Mouse (Mus musculus): ENCODE data around the gene Vwa5b2. TPM values are rescaled to one million over a fixed set of nuclear protein-coding genes. Genes with fewer than 3 reads are reported as not detected.

Vwa5b2 gene
- polyA plus RNA-seq, 1 experiment from 2014 or later: 2.2 TPM

DNA sequence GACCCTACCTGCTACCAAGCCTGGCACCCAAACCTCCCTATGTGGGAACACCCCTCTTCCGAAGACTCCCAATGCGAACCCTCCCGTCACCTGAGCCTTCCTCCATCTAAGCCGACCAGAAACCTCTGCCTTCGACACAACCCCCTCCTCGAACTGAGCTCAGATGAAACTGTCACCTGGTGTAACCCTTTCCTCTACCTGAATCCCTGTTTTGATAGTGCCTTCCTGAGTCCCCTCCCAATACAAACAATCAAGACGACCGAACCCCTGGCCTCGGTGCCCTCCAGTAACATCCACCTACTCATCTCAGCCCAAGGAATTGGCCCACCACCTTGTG lies 31.1 kb downstream of the Vwa5b2 start:
- DNase-seq (ENCODE audit: low spot score) (no peak), ATAC-seq (ENCODE audit: low read depth) (0 out of 2 replicates have a peak, but pooled peaks have one; percentile 7)
- Histone ChIP-seq H3K27ac (replicated peaks; ENCODE audit: low read depth, low read length) (no peak overlapping the region), H3K4me1 (ENCODE audit: control insufficient read depth, insufficient read depth, low read length) (peaks cover 20% of the 10 kb centered on the region), H3K36me3 (ENCODE audit: control insufficient read depth, insufficient read depth, low read length) (no peaks in the 10 kb centered on the region), H3K27me3 (replicated peaks; ENCODE audit: control insufficient read depth, insufficient read depth, low read length) (peaks cover 31% of the 10 kb centered on the region), H3K4me2 (ENCODE audit: low read depth, low read length) (peak overlapping the region; percentile 99), H3K4me3 (ENCODE audit: low read depth, low read length) (peak overlapping the region; percentile 74), H3K9ac (ENCODE audit: low read depth, low read length) (peak overlapping the region; percentile 75; the same call in 1 of the 2 replicates), H3K9me3 (ENCODE audit: control insufficient read depth, low read length) (no peaks in the 10 kb centered on the region)
- WGBS: 2% methylated on average over 9 of the region's 9 CpGs

- Histone ChIP-seq H3K4me1 (ENCODE audit: control insufficient read depth, insufficient read depth, low read length) (peaks cover 20% of the 10 kb centered on the region), H3K36me3 (ENCODE audit: control insufficient read depth, insufficient read depth, low read length) (no peaks in the 10 kb centered on the region), H3K27me3 (replicated peaks; ENCODE audit: control insufficient read depth, insufficient read depth, low read length) (peaks cover 31% of the 10 kb centered on the region), H3K4me3 (ENCODE audit: low read depth, low read length) (peak overlapping the region; percentile 74), H3K9me3 (ENCODE audit: control insufficient read depth, low read length) (no peaks in the 10 kb centered on the region), H3K9ac (ENCODE audit: low read depth, low read length) (peak overlapping the region; percentile 75), H3K27ac (replicated peaks; ENCODE audit: low read depth, low read length) (no peak overlapping the region), H3K4me2 (ENCODE audit: low read depth, low read length) (peak overlapping the region; percentile 99)
- 0 out of 2 replicates have a peak, but pooled peaks have one; percentile 1 for ATAC-seq (ENCODE audit: low read depth)
- peak; percentile 28 for DNase-seq (ENCODE audit: low spot score)
- WGBS: under 1% methylated on average over 19 of the region's 32 CpGs
Measured at GRCm38 (mm10) chr16:20620751-20621190, 31.5 kb downstream of the Vwa5b2 start.

DNA sequence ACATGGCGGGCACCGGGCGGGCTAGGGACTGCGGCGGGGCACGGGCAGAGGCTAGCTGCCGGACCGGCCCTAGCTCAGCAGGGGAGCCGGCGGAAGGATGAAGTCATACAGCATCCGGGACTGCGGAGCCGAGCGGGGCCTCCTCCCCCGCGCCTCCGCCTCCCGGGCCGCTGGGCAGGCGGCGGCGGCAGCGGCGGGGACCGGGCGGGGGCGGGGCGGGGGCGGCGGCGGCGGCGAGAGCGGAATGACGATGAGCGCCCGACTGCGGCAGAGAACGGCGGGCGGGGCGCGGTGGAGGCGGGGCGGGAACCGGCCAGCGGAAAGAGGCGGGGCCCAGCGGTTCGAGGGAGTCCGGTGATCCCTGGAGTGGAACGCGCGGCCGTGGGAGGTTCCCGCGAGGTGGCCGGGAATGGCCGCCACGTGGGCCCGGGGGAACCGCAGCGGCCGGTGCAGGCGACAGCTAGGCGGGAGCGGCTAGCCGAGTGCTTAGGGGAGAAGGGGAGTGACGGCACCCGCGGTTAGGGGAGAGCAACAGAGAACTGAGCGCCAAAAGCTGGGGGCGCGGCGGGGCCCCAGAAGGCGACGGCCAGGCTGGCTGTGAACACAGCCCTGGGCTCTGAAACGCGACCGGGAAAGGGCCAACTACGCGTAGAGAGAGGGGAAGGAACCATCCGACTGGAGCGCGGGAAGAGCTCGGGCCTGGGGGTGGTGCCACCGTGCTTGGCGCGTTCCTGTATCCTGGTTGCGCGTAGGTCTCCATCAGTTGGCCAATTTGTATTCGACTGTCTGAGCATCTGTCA lies 32.1 kb downstream of the Vwa5b2 start, which contains the start of gene Camk2n2:
Camk2n2 (minus strand) TSS at position 97 of the 800 bp plus-strand sequence.
- peak; percentile 58 for ATAC-seq (ENCODE audit: low read depth)
- Histone ChIP-seq H3K27ac (replicated peaks; ENCODE audit: low read depth, low read length) (peak within 1 kb of the TSS; percentile 59; the same call in 1 of the 2 replicates), H3K36me3 (ENCODE audit: control insufficient read depth, insufficient read depth, low read length) (no peaks in the 10 kb centered on the region), H3K4me2 (ENCODE audit: low read depth, low read length) (peak within 1 kb of the TSS; percentile 99), H3K4me1 (ENCODE audit: control insufficient read depth, insufficient read depth, low read length) (peaks cover 20% of the 10 kb centered on the region), H3K27me3 (replicated peaks; ENCODE audit: control insufficient read depth, insufficient read depth, low read length) (peaks cover 31% of the 10 kb centered on the region), H3K9ac (ENCODE audit: low read depth, low read length) (peak within 1 kb of the TSS; percentile 75), H3K4me3 (ENCODE audit: low read depth, low read length) (peak within 1 kb of the TSS; percentile 74), H3K9me3 (ENCODE audit: control insufficient read depth, low read length) (no peaks in the 10 kb centered on the region)
- 2% methylated on average over 36 of the region's 92 CpGs for WGBS
- peak; percentile 40 for DNase-seq (ENCODE audit: low spot score)

GRCm38 (mm10) chr16:20621991-20622685 lies 32.9 kb downstream of the Vwa5b2 start:
- ATAC-seq (ENCODE audit: low read depth) (peak; percentile 54), DNase-seq (ENCODE audit: low spot score) (peak; percentile 78)
- H3K4me3 ChIP-seq (ENCODE audit: low read depth, low read length): peak overlapping the region; percentile 74
- under 1% methylated on average over 32 of the region's 37 CpGs for WGBS
- H3K27ac ChIP-seq (replicated peaks; ENCODE audit: low read depth, low read length): peak overlapping the region; percentile 36; the same call in 1 of the 2 replicates
- no peaks in the 10 kb centered on the region for H3K36me3 ChIP-seq (ENCODE audit: control insufficient read depth, insufficient read depth, low read length)
- peaks cover 20% of the 10 kb centered on the region for H3K4me1 ChIP-seq (ENCODE audit: control insufficient read depth, insufficient read depth, low read length)
- peaks cover 31% of the 10 kb centered on the region for H3K27me3 ChIP-seq (replicated peaks; ENCODE audit: control insufficient read depth, insufficient read depth, low read length)
- H3K9ac ChIP-seq (ENCODE audit: low read depth, low read length): peak overlapping the region; percentile 75
- peak overlapping the region; percentile 99 for H3K4me2 ChIP-seq (ENCODE audit: low read depth, low read length)
- no peaks in the 10 kb centered on the region for H3K9me3 ChIP-seq (ENCODE audit: control insufficient read depth, low read length)

DNA sequence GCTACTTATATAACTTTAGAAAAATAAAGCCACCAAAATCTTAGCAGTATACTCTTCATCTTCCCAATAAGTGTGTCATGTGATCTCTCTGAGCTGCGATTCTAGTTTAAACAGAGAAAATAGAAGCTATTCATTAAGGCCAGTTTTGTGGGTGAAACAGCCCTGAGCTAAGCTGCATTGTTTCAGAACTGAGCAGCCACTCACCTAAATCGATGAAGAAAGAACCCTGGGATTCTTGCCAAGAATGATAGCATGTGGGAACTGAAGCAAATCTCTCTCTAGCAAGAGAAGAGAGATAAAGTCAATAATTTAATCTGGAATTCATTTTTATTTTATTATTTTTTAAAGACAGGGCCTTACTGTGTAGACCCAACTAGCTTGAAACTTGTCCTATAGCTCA lies 33.9 kb downstream of the Vwa5b2 start:
- no peak for ATAC-seq (ENCODE audit: low read depth)
- 52% methylated on average over 2 of the region's 2 CpGs for WGBS

GRCm38 (mm10) chr16:20628871-20629391 lies 39.7 kb downstream of the Vwa5b2 start:
- Histone ChIP-seq H3K9me3 (ENCODE audit: control insufficient read depth, low read length) (no peaks in the 10 kb centered on the region), H3K4me2 (ENCODE audit: low read depth, low read length) (peak overlapping the region; percentile 92), H3K4me1 (ENCODE audit: control insufficient read depth, insufficient read depth, low read length) (peaks cover 9% of the 10 kb centered on the region; the same call in 1 of the 2 replicates), H3K27me3 (replicated peaks; ENCODE audit: control insufficient read depth, insufficient read depth, low read length) (peaks cover 6% of the 10 kb centered on the region; the same call in 1 of the 2 replicates), H3K27ac (replicated peaks; ENCODE audit: low read depth, low read length) (no peak overlapping the region), H3K9ac (ENCODE audit: low read depth, low read length) (peak overlapping the region; percentile 78; the same call in 1 of the 2 replicates), H3K4me3 (ENCODE audit: low read depth, low read length) (peak overlapping the region; percentile 57; the same call in 1 of the 2 replicates), H3K36me3 (ENCODE audit: control insufficient read depth, insufficient read depth, low read length) (0 out of 2 replicates have a peak, but pooled peaks cover 3% of the 10 kb centered on the region)
- peak; percentile 14 for DNase-seq (ENCODE audit: low spot score)
- ATAC-seq (ENCODE audit: low read depth): no peak
- WGBS: 47% methylated on average over 11 of the region's 11 CpGs

More for the DNA sequence above, 33.9 kb downstream of the Vwa5b2 start:
- H3K27ac ChIP-seq (replicated peaks; ENCODE audit: low read depth, low read length): no peak overlapping the region
- H3K9ac ChIP-seq (ENCODE audit: low read depth, low read length): no peak overlapping the region
- H3K9me3 ChIP-seq (ENCODE audit: control insufficient read depth, low read length): no peaks in the 10 kb centered on the region
- 0 out of 2 replicates have a peak overlapping the region, but pooled peaks have one; percentile 99 for H3K4me2 ChIP-seq (ENCODE audit: low read depth, low read length)
- DNase-seq (ENCODE audit: low spot score): no peak
- H3K4me3 ChIP-seq (ENCODE audit: low read depth, low read length): no peak overlapping the region
- H3K4me1 ChIP-seq (ENCODE audit: control insufficient read depth, insufficient read depth, low read length): peaks cover 20% of the 10 kb centered on the region
- H3K27me3 ChIP-seq (replicated peaks; ENCODE audit: control insufficient read depth, insufficient read depth, low read length): peaks cover 31% of the 10 kb centered on the region
- no peaks in the 10 kb centered on the region for H3K36me3 ChIP-seq (ENCODE audit: control insufficient read depth, insufficient read depth, low read length)

GRCm38 (mm10) chr16:20629731-20630634 lies 40.7 kb downstream of the Vwa5b2 start, which contains the start of gene Ece2:
Gene Ece2, plus strand, starts transcription at chr16:20629828.
- no peak within 1 kb of the TSS for H3K27ac ChIP-seq (replicated peaks; ENCODE audit: low read depth, low read length)
- peak; percentile 11 for DNase-seq (ENCODE audit: low spot score)

More at GRCm38 (mm10) chr16:20629731-20630634, 40.7 kb downstream of the Vwa5b2 start, which contains the start of gene Ece2:
- peak within 1 kb of the TSS; percentile 57 for H3K4me3 ChIP-seq (ENCODE audit: low read depth, low read length)
- 0 out of 2 replicates have a peak, but pooled peaks cover 3% of the 10 kb centered on the region for H3K36me3 ChIP-seq (ENCODE audit: control insufficient read depth, insufficient read depth, low read length)
- H3K9me3 ChIP-seq (ENCODE audit: control insufficient read depth, low read length): no peaks in the 10 kb centered on the region
- ATAC-seq (ENCODE audit: low read depth): peak; percentile 71
- H3K9ac ChIP-seq (ENCODE audit: low read depth, low read length): peak within 1 kb of the TSS; percentile 78
- 6% methylated on average over 45 of the region's 54 CpGs for WGBS
- H3K4me1 ChIP-seq (ENCODE audit: control insufficient read depth, insufficient read depth, low read length): peaks cover 9% of the 10 kb centered on the region; the same call in 1 of the 2 replicates
- H3K4me2 ChIP-seq (ENCODE audit: low read depth, low read length): peak within 1 kb of the TSS; percentile 92
- peaks cover 3% of the 10 kb centered on the region; the same call in 1 of the 2 replicates for H3K27me3 ChIP-seq (replicated peaks; ENCODE audit: control insufficient read depth, insufficient read depth, low read length)
